Mouse (Mus musculus) limb, embryonic 11.5 days (tissue): Measurements from ENCODE around the gene Ubash3a. TPM values are rescaled to one million over a fixed set of nuclear protein-coding genes. Genes with fewer than 3 reads are reported as not detected.

Experiments used
- ATAC-seq: fragments of 200-750 bp; cut with Nextera tagmentation; 2 replicates; pipeline ENCODE4 v1.8.0; 2017; ENCODE audit warnings: low read depth; ENCODE audit not compliant: insufficient number of reproducible peaks, low FRiP score, low TSS enrichment
- DNase-seq: peaks from one replicate; pipeline ENCODE4 v3.0.0-alpha.2; 2015; ENCODE audit warnings: low spot score
- H3K27ac ChIP-seq: fragments of 300-500 bp; sonication (generic); replicated peaks from 2 replicates; pipeline ENCODE4 v1.5.1; 2014; ENCODE audit warnings: low read depth, mild to moderate bottlenecking, low read length
- H3K27me3 ChIP-seq: fragments of 300-500 bp; sonication (generic); 2 replicates; pipeline ENCODE4 v1.6.1; 2014; ENCODE audit warnings: mild to moderate bottlenecking, low read length, mixed read lengths; ENCODE audit not compliant: control insufficient read depth, insufficient read depth
- H3K36me3 ChIP-seq: fragments of 300-500 bp; sonication (generic); 2 replicates; pipeline ENCODE4 v1.6.1; 2014; ENCODE audit warnings: mild to moderate bottlenecking, low read length, moderate library complexity, mixed read lengths; ENCODE audit not compliant: control insufficient read depth, insufficient read depth
- H3K4me1 ChIP-seq: fragments of 300-500 bp; sonication (generic); 2 replicates; pipeline ENCODE4 v1.6.1; 2014; ENCODE audit warnings: low read length, mixed read lengths; ENCODE audit not compliant: control insufficient read depth, insufficient read depth
- H3K4me2 ChIP-seq: fragments of 300-500 bp; sonication (generic); 2 replicates; pipeline ENCODE4 v1.6.1; 2014; ENCODE audit warnings: low read depth, mild to moderate bottlenecking, moderate library complexity; ENCODE audit not compliant: severe bottlenecking
- H3K4me3 ChIP-seq: fragments of 300-500 bp; sonication (generic); 2 replicates; pipeline ENCODE4 v1.5.1; 2014; ENCODE audit warnings: low read depth, low read length
- H3K9ac ChIP-seq: fragments of 300-500 bp; sonication (generic); 2 replicates; pipeline ENCODE4 v1.6.1; 2014; ENCODE audit warnings: mild to moderate bottlenecking, low read length
- H3K9me3 ChIP-seq: fragments of 300-500 bp; sonication (generic); 2 replicates; pipeline ENCODE4 v1.6.1; 2016; ENCODE audit warnings: low read length; ENCODE audit not compliant: control insufficient read depth
- WGBS: fragments of 180-500 bp; shearing (Covaris S2); extraction: QIAGEN DNeasy Blood & Tissue Kit; methylation state at CpG from one replicate; pipeline ENCODE4 v1.1.7; 2014; 5-methylcytosine and 5-hydroxymethylcytosine counted together
- polyA plus RNA-seq: library from polyadenylated mRNA; unstranded; fragments of >200 nt; fragmentation: Nextera tagmentation; extraction: Ambion mirVana; gene quantifications from 2 replicates; pipeline ENCODE4 v1.2.1, GENCODE M21; 2014

Ubash3a gene
- polyA plus RNA-seq, 1 experiment from 2014 or later, result 0.71 TPM

DNA sequence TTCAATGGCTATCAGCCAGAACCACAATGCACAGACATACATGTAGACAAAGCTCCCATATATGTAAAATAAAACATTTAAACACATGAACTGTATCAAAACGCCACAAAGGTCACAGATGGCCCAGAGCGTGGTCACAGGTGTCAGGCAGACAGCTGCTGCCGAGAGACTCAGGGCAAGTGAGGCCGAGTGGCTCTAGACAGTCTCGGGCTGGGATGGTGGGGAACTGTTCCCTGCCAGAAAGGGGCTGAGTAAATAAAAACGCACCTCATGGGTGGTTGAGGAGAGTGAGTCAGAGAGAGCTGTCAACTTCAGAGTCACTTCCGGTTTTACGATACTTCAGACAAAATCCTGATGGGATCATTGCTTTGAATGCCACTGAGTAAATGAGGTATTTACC is 16.9 kb downstream of the Ubash3a start:
- Histone ChIP-seq H3K9ac (no peak overlapping the region), H3K4me3 (no peak overlapping the region), H3K27me3 (no peaks in the 10 kb centered on the region), H3K27ac (no peak overlapping the region), H3K9me3 (no peaks in the 10 kb centered on the region), H3K4me2 (no peak overlapping the region), H3K36me3 (no peaks in the 10 kb centered on the region), H3K4me1 (peaks cover 3% of the 10 kb centered on the region; the same call in 1 of the 2 replicates)
- ATAC-seq, result no peak
- 80% methylated on average over 8 of the region's 8 CpGs for WGBS
- no peak for DNase-seq

DNA sequence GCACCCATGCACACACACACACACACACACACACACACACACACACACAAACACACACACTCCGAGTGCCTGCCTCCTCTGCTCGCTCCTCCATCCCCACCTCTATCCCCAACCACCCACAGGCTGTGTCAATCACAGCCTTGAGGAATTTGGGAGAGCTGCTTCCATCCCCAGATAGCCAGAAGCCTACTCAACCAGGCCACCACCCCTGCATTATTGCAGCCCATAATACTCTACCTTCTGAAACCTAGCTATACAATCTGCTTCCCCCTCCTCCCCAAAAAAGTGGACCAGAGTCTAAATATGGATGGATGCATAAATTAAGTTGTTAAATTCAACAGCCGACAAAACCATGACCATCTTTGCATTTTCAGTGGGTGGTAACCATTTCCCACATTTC is 18.7 kb downstream of the Ubash3a start:
- WGBS, result 72% methylated on average over 3 of the region's 3 CpGs
- Histone ChIP-seq H3K9me3 (no peaks in the 10 kb centered on the region), H3K27ac (no peak overlapping the region), H3K4me3 (no peak overlapping the region), H3K4me2 (no peak overlapping the region), H3K9ac (no peak overlapping the region), H3K27me3 (no peaks in the 10 kb centered on the region), H3K36me3 (no peaks in the 10 kb centered on the region), H3K4me1 (peaks cover 3% of the 10 kb centered on the region; the same call in 1 of the 2 replicates)
- DNase-seq (no peak), ATAC-seq (no peak)

DNA sequence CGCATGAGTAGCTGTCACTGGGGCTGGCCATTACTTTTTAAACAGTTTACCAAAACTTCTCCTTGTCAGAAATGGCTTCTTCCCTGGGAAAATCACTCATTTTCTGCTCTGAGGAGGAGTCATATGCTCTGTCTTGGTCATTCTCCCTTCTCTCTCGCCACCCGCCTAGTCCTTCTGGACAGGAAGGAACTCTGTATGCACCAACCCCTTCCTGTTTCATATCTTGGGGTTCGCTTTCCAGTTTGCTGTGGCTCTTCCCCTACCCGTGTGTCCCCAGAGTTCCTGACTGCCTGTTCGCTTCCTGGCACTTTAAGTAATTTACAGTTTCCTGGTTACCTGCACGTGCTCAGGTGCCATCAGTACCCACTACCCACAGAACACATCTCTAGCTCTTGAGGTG is 19.3 kb downstream of the Ubash3a start:
- no peak for DNase-seq
- 88% methylated on average over 7 of the region's 7 CpGs for WGBS
- Histone ChIP-seq H3K4me3 (no peak overlapping the region), H3K4me2 (no peak overlapping the region), H3K9ac (no peak overlapping the region), H3K27me3 (no peaks in the 10 kb centered on the region), H3K36me3 (no peaks in the 10 kb centered on the region), H3K4me1 (no peaks in the 10 kb centered on the region), H3K27ac (no peak overlapping the region), H3K9me3 (no peaks in the 10 kb centered on the region)
- ATAC-seq, result no peak

DNA sequence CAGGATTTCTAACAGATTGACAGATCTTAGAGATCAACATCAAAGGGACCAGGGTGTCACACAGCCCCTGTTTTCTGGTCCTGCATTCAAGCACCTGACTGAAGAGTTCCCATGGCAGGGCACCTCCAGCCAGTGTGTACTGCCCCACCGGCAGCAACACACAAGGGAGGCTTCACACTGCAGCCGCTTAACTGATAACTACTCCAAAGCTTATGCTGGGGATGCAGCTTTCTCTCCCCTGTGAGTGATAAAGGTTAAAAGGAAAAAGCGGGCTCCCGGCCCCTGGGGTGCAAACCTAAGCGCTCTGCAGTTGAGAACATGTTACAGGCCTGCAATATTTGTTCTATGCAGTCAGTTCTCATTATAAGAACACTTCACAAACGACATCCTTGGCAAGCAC is 24.1 kb downstream of the Ubash3a start:
- H3K36me3 ChIP-seq, result no peaks in the 10 kb centered on the region
- no peaks in the 10 kb centered on the region for H3K4me1 ChIP-seq
- H3K27ac ChIP-seq, result no peak overlapping the region
- 69% methylated on average over 6 of the region's 6 CpGs for WGBS
- H3K9ac ChIP-seq, result no peak overlapping the region
- no peaks in the 10 kb centered on the region for H3K9me3 ChIP-seq
- DNase-seq, result no peak
- no peak overlapping the region for H3K4me2 ChIP-seq
- no peak overlapping the region for H3K4me3 ChIP-seq
- no peak for ATAC-seq
- H3K27me3 ChIP-seq, result no peaks in the 10 kb centered on the region

DNA sequence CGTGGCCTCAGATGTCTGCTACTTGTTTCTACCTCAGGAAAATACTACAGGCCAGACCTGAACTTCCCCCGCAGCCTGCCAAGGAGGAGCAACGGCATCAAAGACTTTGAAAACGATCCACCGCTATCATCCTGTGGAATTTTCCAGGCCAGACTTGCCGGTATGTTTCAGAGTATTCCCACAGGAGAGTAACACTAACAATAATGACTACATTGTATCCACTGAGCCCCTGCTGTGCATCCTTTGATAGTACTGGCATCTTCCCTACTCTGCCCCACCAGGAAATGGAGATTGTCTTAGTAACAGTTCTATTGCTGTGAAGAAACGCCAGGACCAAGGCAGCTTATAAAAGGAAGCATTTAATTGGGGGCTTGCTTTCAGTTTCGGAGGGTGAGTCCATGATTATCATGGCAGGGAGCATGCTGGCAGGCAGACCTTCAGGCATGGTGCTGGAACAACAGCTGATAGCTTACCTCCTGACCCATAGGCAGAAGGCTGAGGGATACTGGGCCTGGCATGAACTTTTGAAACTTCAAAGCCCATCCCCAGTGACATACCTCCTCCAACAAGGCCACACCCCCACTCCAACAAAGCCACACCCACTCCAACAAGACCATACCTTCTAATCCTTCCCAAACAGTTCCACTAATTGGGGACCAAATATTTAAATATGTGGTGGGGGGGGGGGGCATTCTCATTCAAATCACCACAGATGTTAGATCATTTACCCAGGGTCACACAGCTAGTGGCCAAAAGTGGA is 24.8 kb downstream of the Ubash3a start:
- Histone ChIP-seq H3K27me3 (no peaks in the 10 kb centered on the region), H3K9me3 (no peaks in the 10 kb centered on the region), H3K4me2 (no peak overlapping the region), H3K4me1 (no peaks in the 10 kb centered on the region), H3K9ac (no peak overlapping the region), H3K4me3 (no peak overlapping the region), H3K27ac (no peak overlapping the region), H3K36me3 (no peaks in the 10 kb centered on the region)
- 69% methylated on average over 8 of the region's 8 CpGs for WGBS
- DNase-seq (no peak), ATAC-seq (no peak)

DNA sequence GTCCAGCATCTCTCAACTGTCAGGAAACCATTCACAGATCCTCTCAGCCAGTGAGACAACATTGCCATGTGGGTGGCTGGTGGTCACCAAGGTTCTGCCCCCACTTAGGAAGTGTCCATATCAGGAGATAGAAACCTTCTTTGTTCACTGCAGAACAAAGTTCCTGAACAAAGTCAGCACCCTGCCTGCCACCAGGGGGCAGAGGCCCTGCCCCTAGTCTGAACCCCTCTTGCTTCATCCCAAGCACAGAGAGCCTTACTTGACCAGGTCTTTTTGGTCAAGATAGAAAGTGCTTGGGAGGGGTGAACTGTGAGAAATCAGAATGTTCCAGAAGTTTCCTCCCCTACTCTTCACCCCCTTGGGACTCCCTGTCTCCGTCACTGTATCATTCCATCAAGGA is 28.2 kb downstream of the Ubash3a start:
- Histone ChIP-seq H3K9me3 (no peaks in the 10 kb centered on the region), H3K27ac (no peak overlapping the region), H3K27me3 (no peaks in the 10 kb centered on the region), H3K4me1 (no peaks in the 10 kb centered on the region), H3K4me3 (no peak overlapping the region), H3K9ac (no peak overlapping the region), H3K36me3 (no peaks in the 10 kb centered on the region), H3K4me2 (no peak overlapping the region)
- ATAC-seq, result no peak
- DNase-seq, result no peak
- WGBS, result 90% methylated on average over 1 of the region's 1 CpGs

DNA sequence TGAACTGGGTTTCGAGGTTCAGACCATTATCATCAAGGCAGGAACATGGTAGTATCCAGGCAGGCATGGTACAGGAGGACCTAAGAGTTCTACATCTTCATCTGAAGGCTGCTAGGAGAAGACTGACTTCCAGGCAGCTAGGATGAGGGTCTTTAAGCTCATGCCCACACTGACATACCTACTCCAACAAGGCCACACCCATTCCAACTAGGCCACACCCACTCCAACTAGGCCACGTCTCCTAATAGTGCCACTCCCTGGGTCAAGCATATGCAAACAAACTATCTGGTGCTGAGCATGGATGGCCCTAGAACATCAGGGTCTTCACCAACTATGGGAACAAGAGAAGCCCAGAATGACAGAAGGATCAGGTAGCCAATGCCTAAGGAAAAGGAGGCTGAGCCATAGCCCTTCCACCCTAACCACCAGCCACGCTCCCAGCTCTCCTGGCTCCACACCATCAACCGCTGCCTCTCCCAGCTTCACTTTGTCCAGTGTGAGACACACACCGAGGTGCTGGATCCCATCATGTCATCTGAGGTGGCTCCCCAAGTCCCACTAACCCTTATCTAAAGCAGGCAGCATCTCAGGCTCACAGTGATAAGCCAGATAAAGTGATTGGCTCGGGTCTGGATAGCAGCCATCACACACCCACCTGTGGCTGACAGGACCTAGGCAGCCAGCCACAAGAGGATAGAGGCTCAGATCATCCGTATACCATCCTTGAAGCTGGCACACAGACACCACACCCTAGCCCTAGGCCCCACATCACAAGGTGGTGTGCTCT is 30.8 kb downstream of the Ubash3a start:
- H3K36me3 ChIP-seq, result no peaks in the 10 kb centered on the region
- no peaks in the 10 kb centered on the region for H3K4me1 ChIP-seq
- no peak for DNase-seq
- H3K9ac ChIP-seq, result no peak overlapping the region
- no peaks in the 10 kb centered on the region for H3K27me3 ChIP-seq
- ATAC-seq, result no peak
- no peaks in the 10 kb centered on the region for H3K9me3 ChIP-seq
- H3K4me3 ChIP-seq, result no peak overlapping the region
- WGBS, result 86% methylated on average over 7 of the region's 7 CpGs
- no peak overlapping the region for H3K27ac ChIP-seq
- H3K4me2 ChIP-seq, result no peak overlapping the region

DNA sequence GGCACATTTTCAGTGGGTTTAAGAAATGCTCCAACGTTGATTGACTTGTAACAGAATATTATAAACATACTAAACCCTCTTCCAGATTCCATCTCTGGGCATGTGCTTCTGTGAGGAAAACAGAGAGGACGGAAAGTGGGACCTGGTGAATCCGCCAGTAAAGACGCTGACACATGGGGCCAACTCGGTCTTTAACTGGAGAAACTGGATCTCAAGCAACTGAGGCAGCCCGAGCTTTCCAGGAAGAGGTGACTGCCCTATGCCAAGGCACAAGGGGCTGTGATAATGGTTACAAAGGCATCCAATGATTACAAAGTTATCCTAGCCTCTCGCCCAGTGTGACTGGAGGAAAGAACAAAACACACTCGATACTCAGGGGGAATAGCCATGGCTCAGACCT is 33.5 kb downstream of the Ubash3a start:
- Histone ChIP-seq H3K9me3 (no peaks in the 10 kb centered on the region), H3K27me3 (no peaks in the 10 kb centered on the region), H3K4me2 (no peak overlapping the region), H3K27ac (no peak overlapping the region), H3K4me1 (no peaks in the 10 kb centered on the region), H3K36me3 (no peaks in the 10 kb centered on the region), H3K9ac (no peak overlapping the region), H3K4me3 (no peak overlapping the region)
- DNase-seq (no peak), ATAC-seq (no peak)
- WGBS, result 90% methylated on average over 8 of the region's 8 CpGs
